Mouse (Mus musculus) kidney, adult 8-10 months (tissue): ENCODE results near the gene Tmem246.
"Not testable (repeated sequence)": the region's sequence is repeated elsewhere in the genome, so short reads cannot be mapped to it uniquely, and the experiment has no call there.

ENCODE experiments used
- DNase-seq, 2 experiments: peaks; one replicate each; pipeline ENCODE4 v3.0.0; 2022

The Tmem246 gene

GRCm38 (mm10) chr4:49597183-49598100 is at the start of gene Tmem246:
TSS of gene Tmem246 (minus strand) at chr4:49597876.
- peak; percentile 60 for DNase-seq

GRCm38 (mm10) chr4:49639913-49640312 is 42.2 kb upstream of the Tmem246 start:
- DNase-seq, result no peak

- DNase-seq, result no peak
These were observed 40.1 kb upstream of the Tmem246 start for GRCm38 (mm10) chr4:49637821-49638220.

- no peak for DNase-seq
These were observed 34.4 kb upstream of the Tmem246 start for GRCm38 (mm10) chr4:49632139-49632481.

- peak; percentile 95 to 96 for DNase-seq
These were observed 33.9 kb upstream of the Tmem246 start, which contains the start of gene Rnf20 for GRCm38 (mm10) chr4:49631319-49632138. TSS of gene Rnf20 (plus strand) at chr4:49632006.

GRCm38 (mm10) chr4:49628941-49629340 is 31.3 kb upstream of the Tmem246 start:
- peak; percentile 59 to 68 for DNase-seq

GRCm38 (mm10) chr4:49626973-49627372 is 29.3 kb upstream of the Tmem246 start:
- peak; percentile 64 to 85 for DNase-seq

- not testable (repeated sequence) for DNase-seq
These were observed 27.3 kb upstream of the Tmem246 start for GRCm38 (mm10) chr4:49624969-49625368.

GRCm38 (mm10) chr4:49623916-49624315 is 26.2 kb upstream of the Tmem246 start:
- no peak for DNase-seq

GRCm38 (mm10) chr4:49622272-49622671 is 24.6 kb upstream of the Tmem246 start:
- no peak for DNase-seq

- DNase-seq, result not testable (repeated sequence)
These were observed 22.2 kb upstream of the Tmem246 start for GRCm38 (mm10) chr4:49619861-49620260.

GRCm38 (mm10) chr4:49616924-49617323 is 19.2 kb upstream of the Tmem246 start:
- no peak for DNase-seq

GRCm38 (mm10) chr4:49605459-49605858 is 7.8 kb upstream of the Tmem246 start:
- DNase-seq, result no peak

- DNase-seq, result no peak
These were observed 6.9 kb upstream of the Tmem246 start for GRCm38 (mm10) chr4:49604616-49605015.

- DNase-seq, result no peak
These were observed 6.4 kb upstream of the Tmem246 start for GRCm38 (mm10) chr4:49604016-49604546.

GRCm38 (mm10) chr4:49603161-49603560 is 5.5 kb upstream of the Tmem246 start:
- DNase-seq, result peak in 1 of 2 experiments; percentile 55

GRCm38 (mm10) chr4:49596846-49597182 is 862 bp downstream of the Tmem246 start:
- peak in 1 of 2 experiments; percentile 11 for DNase-seq

GRCm38 (mm10) chr4:49590152-49590551 is 7.5 kb downstream of the Tmem246 start:
- no peak for DNase-seq

GRCm38 (mm10) chr4:49586811-49587210 is 10.9 kb downstream of the Tmem246 start:
- no peak for DNase-seq

GRCm38 (mm10) chr4:49585524-49586101 is 12.1 kb downstream of the Tmem246 start:
- no peak for DNase-seq

- DNase-seq, result no peak
These were observed 13.5 kb downstream of the Tmem246 start for GRCm38 (mm10) chr4:49583965-49584831.

- DNase-seq, result no peak
These were observed 16.4 kb downstream of the Tmem246 start for GRCm38 (mm10) chr4:49581256-49581655.
